Mouse (Mus musculus): ENCODE measurements around the gene St6galnac6. TPM values are rescaled to one million over a fixed set of nuclear protein-coding genes. Genes with fewer than 3 reads are reported as not detected.

St6galnac6 gene
- 28.5 and 29.0 TPM in 2 replicates for polyA plus RNA-seq (2015; fragmentation: Nextera tagmentation; extraction: Ambion mirVana)

DNA sequence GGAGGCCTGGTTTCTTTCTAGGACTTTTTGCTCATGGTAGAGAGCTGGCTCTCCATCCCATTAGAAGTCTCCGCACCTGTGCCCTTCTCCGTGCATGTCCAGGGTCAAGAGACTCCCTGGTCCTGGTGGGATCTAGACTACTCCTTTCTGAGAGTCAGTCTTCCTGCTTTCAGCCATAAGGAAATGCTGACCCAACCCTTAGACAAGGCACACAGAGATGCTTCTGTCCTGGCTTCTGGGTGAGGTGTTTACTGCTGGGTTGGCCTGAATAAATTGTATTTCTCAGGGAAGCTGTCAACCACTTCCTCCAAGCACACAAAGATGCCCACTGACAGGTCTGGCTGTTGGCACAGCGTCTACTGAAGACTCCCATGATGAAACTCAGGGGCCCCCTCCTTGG lies at the start of gene St6galnac6:
Gene St6galnac6 (plus strand): TSS at position 301 of the 400 bp plus-strand sequence.
- ATAC-seq (replicated peaks; ENCODE audit: insufficient number of reproducible peaks, insufficient read depth, low FRiP score, low read depth): no peak
- no peak within 1 kb of the TSS for H3K9ac ChIP-seq
- WGBS: 88% methylated on average over 3 of the region's 3 CpGs

DNA sequence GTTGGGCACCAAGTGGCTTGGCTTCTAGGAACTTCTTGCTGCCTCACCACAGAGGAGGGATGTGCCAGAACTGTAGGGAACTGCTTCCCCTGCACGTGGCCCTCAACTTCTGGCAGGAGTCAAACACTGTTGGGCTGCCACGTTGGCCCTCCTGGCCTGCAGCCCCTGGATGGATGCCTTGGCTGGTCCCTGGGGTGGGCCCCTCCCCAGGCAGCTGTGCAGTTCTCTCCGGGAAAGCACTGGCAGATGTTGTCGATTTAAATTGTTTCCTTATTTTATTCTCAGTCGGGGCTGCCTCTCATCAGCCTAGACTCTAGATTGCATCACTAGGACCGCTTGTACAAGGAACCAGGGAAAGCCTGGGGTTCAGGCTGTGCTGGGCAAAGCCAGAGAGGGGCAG lies 49.7 kb upstream of the St6galnac6 start:
- peak; percentile 61; the same call in 1 of the 2 replicates for ATAC-seq (replicated peaks; ENCODE audit: insufficient number of reproducible peaks, insufficient read depth, low FRiP score, low read depth)
- H3K36me3 ChIP-seq: no peaks in the 10 kb centered on the region
- no peak overlapping the region for H3K4me2 ChIP-seq
- H3K9ac ChIP-seq: no peak overlapping the region
- H3K27ac ChIP-seq: no peak overlapping the region
- H3K4me1 ChIP-seq (replicated peaks): peaks cover 38% of the 10 kb centered on the region
- H3K9me3 ChIP-seq (replicated peaks): no peaks in the 10 kb centered on the region
- no peak overlapping the region for H3K4me3 ChIP-seq
- WGBS: 39% methylated on average over 6 of the region's 6 CpGs
- H3K27me3 ChIP-seq: no peaks in the 10 kb centered on the region

More for the DNA sequence above, at the start of gene St6galnac6:
- Histone ChIP-seq H3K27ac (no peak within 1 kb of the TSS), H3K36me3 (peaks cover 25% of the 10 kb centered on the region; the same call in 1 of the 2 replicates), H3K4me1 (replicated peaks) (peaks cover 15% of the 10 kb centered on the region), H3K9me3 (replicated peaks) (no peaks in the 10 kb centered on the region), H3K4me2 (no peak within 1 kb of the TSS), H3K4me3 (no peak within 1 kb of the TSS), H3K27me3 (no peaks in the 10 kb centered on the region)

DNA sequence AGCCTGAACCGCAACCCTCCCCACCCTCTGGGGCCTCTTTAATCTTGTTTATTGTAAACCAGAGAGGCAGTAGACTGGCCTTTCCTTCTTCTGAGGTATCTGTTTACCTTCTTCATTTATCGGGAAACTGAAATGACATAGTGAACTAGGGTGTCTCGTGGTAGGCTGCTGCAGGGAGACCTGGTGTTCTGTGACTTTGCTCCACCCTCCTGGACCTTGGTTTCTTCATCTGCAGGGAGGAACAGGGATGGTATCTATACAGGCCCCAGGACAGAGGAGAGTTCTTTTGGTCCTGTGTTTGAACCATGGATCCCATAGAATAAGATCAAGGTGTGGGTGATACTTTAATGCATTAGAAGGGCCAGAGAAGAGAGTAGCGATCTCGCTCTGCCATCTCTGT lies 48.3 kb upstream of the St6galnac6 start:
- Histone ChIP-seq H3K36me3 (no peaks in the 10 kb centered on the region), H3K4me3 (no peak overlapping the region), H3K4me1 (replicated peaks) (peaks cover 48% of the 10 kb centered on the region), H3K9me3 (replicated peaks) (no peaks in the 10 kb centered on the region), H3K4me2 (no peak overlapping the region), H3K27me3 (no peaks in the 10 kb centered on the region), H3K27ac (no peak overlapping the region), H3K9ac (no peak overlapping the region)
- no peak for ATAC-seq (replicated peaks; ENCODE audit: insufficient number of reproducible peaks, insufficient read depth, low FRiP score, low read depth)
- WGBS: 78% methylated on average over 5 of the region's 5 CpGs

DNA sequence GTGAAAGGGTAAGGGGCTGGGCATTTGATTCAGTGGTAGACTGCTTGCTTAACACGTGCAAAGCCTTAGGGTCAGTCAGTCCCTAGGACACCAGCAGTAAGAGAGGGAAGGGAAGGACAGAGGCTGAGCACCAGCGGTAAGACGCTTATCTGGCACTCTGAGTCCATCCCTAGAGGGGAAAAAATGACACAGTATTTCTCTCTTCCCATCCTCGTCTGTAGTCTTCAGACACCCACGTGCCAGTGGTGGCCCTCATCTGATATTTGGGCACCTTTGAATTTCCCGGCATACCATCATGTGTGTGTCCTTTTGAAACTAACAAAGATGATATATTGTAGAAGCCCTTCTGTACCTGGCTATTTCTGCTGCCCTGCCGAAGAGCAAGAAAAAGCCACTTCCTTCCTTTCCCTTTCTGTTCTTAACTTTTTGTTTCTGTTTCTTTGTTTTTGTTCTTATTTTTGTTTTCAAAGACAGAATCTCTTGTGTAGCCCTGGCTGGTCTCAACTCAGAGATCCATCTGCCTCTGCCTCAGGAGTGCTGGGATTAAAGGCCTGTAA lies 45.8 kb upstream of the St6galnac6 start:
- Histone ChIP-seq H3K4me3 (no peak overlapping the region), H3K4me2 (no peak overlapping the region), H3K27ac (no peak overlapping the region), H3K27me3 (no peaks in the 10 kb centered on the region), H3K36me3 (no peaks in the 10 kb centered on the region), H3K9me3 (replicated peaks) (no peaks in the 10 kb centered on the region), H3K9ac (no peak overlapping the region), H3K4me1 (replicated peaks) (peaks cover 31% of the 10 kb centered on the region)
- WGBS: 58% methylated on average over 7 of the region's 7 CpGs
- ATAC-seq (replicated peaks; ENCODE audit: insufficient number of reproducible peaks, insufficient read depth, low FRiP score, low read depth): no peak

DNA sequence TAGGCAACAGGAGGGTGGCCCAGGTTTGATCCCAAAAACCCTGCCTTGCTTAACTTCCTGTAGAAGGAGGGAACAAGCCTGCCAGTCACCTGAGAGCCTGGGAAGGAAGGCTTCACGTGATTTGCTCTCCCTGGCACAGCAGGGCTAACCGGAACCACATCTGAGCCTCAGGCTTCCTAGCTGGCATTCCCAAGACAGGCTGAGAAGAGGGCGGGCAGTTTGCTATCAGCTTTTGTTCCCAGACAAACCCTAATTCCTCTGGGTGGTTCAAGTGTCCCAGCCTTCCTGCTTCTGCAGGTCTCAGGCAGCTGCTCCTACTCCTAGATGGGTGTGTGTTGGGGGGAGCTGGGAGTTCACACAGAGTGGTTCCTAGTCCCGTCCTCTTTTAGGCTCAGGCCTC lies 44.0 kb upstream of the St6galnac6 start:
- no peak overlapping the region for H3K4me2 ChIP-seq
- no peak overlapping the region for H3K4me3 ChIP-seq
- H3K27me3 ChIP-seq: no peaks in the 10 kb centered on the region
- no peaks in the 10 kb centered on the region for H3K9me3 ChIP-seq (replicated peaks)
- peaks cover 15% of the 10 kb centered on the region for H3K4me1 ChIP-seq (replicated peaks)
- H3K27ac ChIP-seq: 0 out of 2 replicates have a peak overlapping the region, but pooled peaks have one; percentile 3
- no peak overlapping the region for H3K9ac ChIP-seq
- H3K36me3 ChIP-seq: 0 out of 2 replicates have a peak, but pooled peaks cover 6% of the 10 kb centered on the region
- ATAC-seq (replicated peaks; ENCODE audit: insufficient number of reproducible peaks, insufficient read depth, low FRiP score, low read depth): no peak
- 38% methylated on average over 4 of the region's 4 CpGs for WGBS

DNA sequence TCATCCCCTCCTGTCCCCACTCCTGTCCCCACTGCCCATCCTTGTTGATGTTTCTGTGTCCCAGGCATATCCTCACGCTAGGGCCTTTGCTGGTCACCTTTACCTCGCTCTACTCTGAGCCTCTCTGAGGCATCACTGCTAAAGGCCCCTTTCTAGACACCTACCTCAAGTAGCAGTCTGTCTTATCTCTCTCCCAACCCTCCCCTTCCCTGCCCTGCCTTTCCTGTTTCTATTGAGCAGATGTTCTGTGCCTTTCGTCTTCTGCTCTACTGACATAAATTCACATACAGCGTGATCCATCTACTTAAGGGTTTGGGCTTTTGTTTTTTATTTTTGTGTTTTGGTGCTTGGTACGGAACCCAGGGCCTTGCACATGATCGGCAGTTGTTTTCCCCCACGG lies 43.5 kb upstream of the St6galnac6 start:
- ATAC-seq (replicated peaks; ENCODE audit: insufficient number of reproducible peaks, insufficient read depth, low FRiP score, low read depth): no peak
- WGBS: 74% methylated on average over 7 of the region's 7 CpGs
- peaks cover 11% of the 10 kb centered on the region for H3K4me1 ChIP-seq (replicated peaks)
- H3K9me3 ChIP-seq (replicated peaks): no peaks in the 10 kb centered on the region
- 0 out of 2 replicates have a peak, but pooled peaks cover 6% of the 10 kb centered on the region for H3K36me3 ChIP-seq
- H3K27me3 ChIP-seq: no peaks in the 10 kb centered on the region
- no peak overlapping the region for H3K9ac ChIP-seq
- H3K4me2 ChIP-seq: no peak overlapping the region
- no peak overlapping the region for H3K4me3 ChIP-seq
- no peak overlapping the region for H3K27ac ChIP-seq

DNA sequence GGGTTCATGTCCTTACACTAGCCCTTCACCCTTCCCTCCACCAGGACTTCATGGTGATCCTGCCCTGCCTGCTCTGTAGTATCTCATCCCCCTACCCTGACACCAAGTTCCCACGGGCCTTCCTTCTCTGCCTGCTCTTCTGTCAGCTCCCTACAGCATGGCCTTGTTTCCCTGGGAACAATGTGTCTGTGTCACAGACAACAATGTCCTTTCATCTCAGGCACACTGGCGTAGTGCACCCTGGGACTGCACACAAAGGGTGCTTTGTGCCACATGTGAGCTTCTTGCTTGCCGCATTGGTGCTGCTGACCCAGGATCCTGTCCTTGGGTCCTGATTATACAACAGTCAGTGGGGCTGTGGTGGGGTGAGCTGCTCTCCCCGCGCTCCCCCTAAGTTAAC lies 39.9 kb upstream of the St6galnac6 start:
- H3K4me2 ChIP-seq: no peak overlapping the region
- peaks cover 11% of the 10 kb centered on the region for H3K4me1 ChIP-seq (replicated peaks)
- peaks cover 18% of the 10 kb centered on the region; the same call in 1 of the 2 replicates for H3K36me3 ChIP-seq
- H3K9ac ChIP-seq: no peak overlapping the region
- 51% methylated on average over 5 of the region's 5 CpGs for WGBS
- ATAC-seq (replicated peaks; ENCODE audit: insufficient number of reproducible peaks, insufficient read depth, low FRiP score, low read depth): no peak; the same call in 1 of the 2 replicates
- H3K9me3 ChIP-seq (replicated peaks): no peaks in the 10 kb centered on the region
- no peak overlapping the region for H3K4me3 ChIP-seq
- H3K27ac ChIP-seq: no peak overlapping the region
- H3K27me3 ChIP-seq: no peaks in the 10 kb centered on the region

DNA sequence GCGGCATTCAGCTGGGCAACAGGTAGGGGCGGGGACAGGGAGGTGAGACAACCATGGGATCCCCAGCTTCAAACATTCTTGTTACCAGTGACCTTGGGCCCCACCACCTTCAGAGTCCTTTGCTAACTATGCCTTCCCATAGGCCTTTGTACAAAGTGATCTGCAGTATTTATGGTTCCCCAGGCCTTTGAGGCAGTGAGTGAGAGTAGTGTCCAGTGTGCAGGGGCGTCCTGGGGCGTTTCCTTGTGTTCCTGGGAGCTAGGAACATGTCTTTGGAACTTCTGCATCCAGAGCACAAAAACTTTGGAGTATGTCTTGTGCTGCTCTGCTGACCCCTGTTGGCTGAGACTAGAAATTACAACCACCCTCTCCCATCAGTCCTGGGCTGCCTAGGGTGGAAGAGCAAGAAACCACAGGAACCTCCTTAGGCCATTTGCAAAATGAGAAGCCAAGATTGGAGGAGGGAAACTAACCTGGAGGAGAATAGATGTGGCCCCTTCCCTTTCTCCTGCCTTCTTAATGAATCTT lies 32.9 kb upstream of the St6galnac6 start:
- Histone ChIP-seq H3K9ac (no peak overlapping the region), H3K9me3 (replicated peaks) (no peaks in the 10 kb centered on the region), H3K4me2 (no peak overlapping the region), H3K36me3 (peaks cover 29% of the 10 kb centered on the region; the same call in 1 of the 2 replicates), H3K4me3 (no peak overlapping the region), H3K27ac (no peak overlapping the region), H3K4me1 (replicated peaks) (peaks cover 24% of the 10 kb centered on the region), H3K27me3 (no peaks in the 10 kb centered on the region)
- 30% methylated on average over 4 of the region's 4 CpGs for WGBS
- no peak for ATAC-seq (replicated peaks; ENCODE audit: insufficient number of reproducible peaks, insufficient read depth, low FRiP score, low read depth)

DNA sequence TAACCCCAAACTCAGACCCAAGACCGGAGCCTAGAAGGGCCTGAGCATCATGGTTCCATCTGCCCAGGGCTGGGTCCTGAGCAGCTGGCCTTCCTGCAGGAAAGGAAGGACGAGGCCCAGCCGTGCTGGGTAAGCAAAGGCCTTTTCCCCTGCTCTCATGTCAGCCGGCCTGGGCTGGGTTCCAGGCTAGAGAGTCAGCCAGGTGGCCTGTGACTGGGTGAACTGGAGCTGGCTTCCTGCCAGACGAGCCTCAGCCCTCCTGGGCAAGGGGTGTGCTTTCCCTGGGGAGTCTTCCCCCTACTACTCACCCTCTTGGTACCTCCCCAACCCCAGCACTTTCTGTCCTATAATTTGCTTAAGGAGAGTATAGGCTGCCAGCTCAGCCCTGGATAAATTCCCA lies 31.4 kb upstream of the St6galnac6 start:
- WGBS: 66% methylated on average over 5 of the region's 5 CpGs
- H3K4me2 ChIP-seq: no peak overlapping the region
- no peak for ATAC-seq (replicated peaks; ENCODE audit: insufficient number of reproducible peaks, insufficient read depth, low FRiP score, low read depth)
- no peak overlapping the region for H3K4me3 ChIP-seq
- H3K36me3 ChIP-seq: peaks cover 31% of the 10 kb centered on the region; the same call in 1 of the 2 replicates
- no peaks in the 10 kb centered on the region for H3K27me3 ChIP-seq
- no peaks in the 10 kb centered on the region for H3K9me3 ChIP-seq (replicated peaks)
- H3K27ac ChIP-seq: no peak overlapping the region
- peaks cover 31% of the 10 kb centered on the region for H3K4me1 ChIP-seq (replicated peaks)
- H3K9ac ChIP-seq: peak overlapping the region; percentile 18; the same call in 1 of the 2 replicates

DNA sequence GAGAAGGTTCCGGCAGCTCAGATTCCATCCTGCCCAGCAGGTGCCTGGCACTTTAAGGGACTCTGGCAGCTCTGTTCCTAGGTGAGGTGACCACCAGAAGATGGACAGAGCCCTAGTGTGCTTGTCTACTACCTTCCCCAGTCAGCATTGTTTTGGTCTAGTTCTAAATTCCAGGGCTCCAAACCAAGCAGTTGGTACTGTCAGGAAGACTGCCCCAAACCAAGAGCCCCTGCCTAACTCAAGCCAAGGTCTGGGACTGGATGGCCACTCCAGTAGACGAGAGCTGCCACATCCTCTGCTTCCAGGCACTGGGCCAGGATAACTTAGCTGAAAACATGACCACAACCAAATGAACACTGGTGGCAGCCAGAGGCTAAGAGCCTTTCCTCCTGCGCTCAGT lies 30.6 kb upstream of the St6galnac6 start:
- H3K27me3 ChIP-seq: no peaks in the 10 kb centered on the region
- peaks cover 27% of the 10 kb centered on the region; the same call in 1 of the 2 replicates for H3K36me3 ChIP-seq
- H3K4me2 ChIP-seq: no peak overlapping the region
- no peak for ATAC-seq (replicated peaks; ENCODE audit: insufficient number of reproducible peaks, insufficient read depth, low FRiP score, low read depth)
- WGBS: 72% methylated on average over 3 of the region's 3 CpGs
- no peaks in the 10 kb centered on the region for H3K9me3 ChIP-seq (replicated peaks)
- H3K4me3 ChIP-seq: no peak overlapping the region
- H3K4me1 ChIP-seq (replicated peaks): peaks cover 31% of the 10 kb centered on the region
- H3K27ac ChIP-seq: peak overlapping the region; percentile 15; the same call in 1 of the 2 replicates
- H3K9ac ChIP-seq: no peak overlapping the region

DNA sequence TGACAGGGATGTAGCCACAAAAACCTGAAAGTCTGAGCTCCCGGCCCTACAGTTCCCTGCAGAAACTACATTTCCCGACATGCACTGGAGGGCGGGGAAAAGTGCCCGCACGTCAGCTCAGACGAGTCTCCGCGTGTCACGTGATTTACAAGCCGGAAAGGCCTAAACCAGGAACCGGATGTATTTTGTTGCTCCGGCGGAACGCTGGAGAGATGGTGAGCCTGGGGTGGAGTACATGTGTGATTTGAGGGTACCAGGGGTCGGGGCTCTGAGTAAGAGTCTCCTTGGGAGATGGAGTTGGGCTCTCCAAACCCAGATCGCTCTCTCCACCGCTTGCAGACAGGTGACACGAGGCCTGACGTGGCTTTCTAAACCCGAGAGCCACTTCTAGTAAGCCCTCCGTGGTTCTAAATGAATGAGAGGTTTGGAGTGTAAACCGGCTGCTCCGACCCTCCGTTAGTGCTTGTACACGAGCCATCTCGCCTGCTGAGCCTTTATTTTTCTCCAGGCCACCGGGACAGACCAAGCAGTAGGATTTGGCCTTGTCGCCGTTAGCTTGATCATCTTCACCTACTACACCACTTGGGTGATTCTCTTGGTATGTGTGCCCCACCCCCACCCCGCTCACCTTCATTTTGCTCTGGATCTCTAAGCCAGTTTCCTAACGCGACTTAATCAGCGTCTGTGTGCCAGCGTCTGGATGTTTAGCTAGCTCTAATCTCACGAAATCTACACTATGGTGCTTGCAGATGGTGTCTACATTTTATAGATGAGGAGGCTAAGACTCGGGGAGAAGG lies 28.6 kb upstream of the St6galnac6 start, which contains the start of gene Dpm2:
Gene Dpm2 (plus strand): TSS at position 161 of the 797 bp plus-strand sequence.
- H3K9me3 ChIP-seq (replicated peaks): no peaks in the 10 kb centered on the region
- ATAC-seq (replicated peaks; ENCODE audit: insufficient number of reproducible peaks, insufficient read depth, low FRiP score, low read depth): peak; percentile 68
- under 1% methylated on average over 36 of the region's 36 CpGs for WGBS
- H3K9ac ChIP-seq: peak within 1 kb of the TSS; percentile 69
- H3K27me3 ChIP-seq: peaks cover 8% of the 10 kb centered on the region; the same call in 1 of the 2 replicates
- peak within 1 kb of the TSS; percentile 78 for H3K4me2 ChIP-seq
- H3K36me3 ChIP-seq: peaks cover 17% of the 10 kb centered on the region; the same call in 1 of the 2 replicates
- peaks cover 39% of the 10 kb centered on the region for H3K4me1 ChIP-seq (replicated peaks)
- H3K27ac ChIP-seq: peak within 1 kb of the TSS; percentile 50
- peak within 1 kb of the TSS; percentile 74 for H3K4me3 ChIP-seq

Data from heart, embryonic 15.5 days (tissue).